Mouse (Mus musculus) spleen, adult 18-20 months (tissue): ENCODE measurements around the gene Elovl5.

ENCODE experiments used
- DNase-seq, 2 experiments: peaks; one replicate each; pipeline ENCODE4 v3.0.0; 2022; ENCODE audit warnings: mixed read lengths in 2 of 2

Elovl5 gene

GRCm38 (mm10) chr9:77917074-77917621 is at the start of gene Elovl5:
Elovl5 (plus strand) TSS chr9:77917364.
- DNase-seq: peak; percentile 95 to 96

GRCm38 (mm10) chr9:77891501-77891900 is 25.7 kb upstream of the Elovl5 start:
- DNase-seq: no peak

DNA sequence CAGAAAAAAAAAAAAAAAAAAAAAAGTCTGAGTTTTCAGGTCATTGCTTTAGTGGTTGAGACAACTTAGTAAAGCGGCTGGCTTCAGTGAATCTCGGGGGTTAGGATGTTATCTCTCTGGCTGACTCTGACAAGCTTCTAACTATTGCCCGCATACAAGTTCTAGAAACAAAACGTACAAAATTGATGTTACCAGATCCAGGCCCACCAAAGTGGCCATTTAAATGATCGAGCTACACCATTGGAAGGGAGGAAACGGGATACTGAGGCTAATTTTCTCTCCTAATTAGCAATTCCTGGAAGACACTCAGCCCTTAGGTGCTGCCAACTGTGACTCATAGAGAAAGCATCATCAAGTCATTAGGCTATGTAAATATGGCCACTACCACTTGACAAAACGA is 18.6 kb upstream of the Elovl5 start:
- no peak for DNase-seq

DNA sequence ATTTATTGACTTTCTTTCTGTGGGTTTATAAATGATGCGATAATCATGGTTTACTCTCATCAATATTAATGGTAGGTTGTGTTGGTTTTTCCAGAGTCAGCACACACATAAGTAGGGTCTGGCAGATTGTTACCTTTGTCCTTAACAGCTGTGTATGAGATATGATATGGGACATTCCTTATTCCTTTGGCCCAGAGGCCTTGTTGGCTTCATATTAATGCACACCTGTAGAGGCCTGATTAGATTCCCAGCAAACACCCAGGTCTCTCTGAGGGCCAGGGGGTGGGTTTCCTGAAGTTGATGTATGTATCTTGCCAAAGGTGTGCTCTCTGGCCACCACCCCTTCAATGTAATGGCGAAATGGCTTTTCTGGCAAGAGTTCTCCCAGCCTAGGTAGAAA is 13.0 kb upstream of the Elovl5 start:
- no peak for DNase-seq

DNA sequence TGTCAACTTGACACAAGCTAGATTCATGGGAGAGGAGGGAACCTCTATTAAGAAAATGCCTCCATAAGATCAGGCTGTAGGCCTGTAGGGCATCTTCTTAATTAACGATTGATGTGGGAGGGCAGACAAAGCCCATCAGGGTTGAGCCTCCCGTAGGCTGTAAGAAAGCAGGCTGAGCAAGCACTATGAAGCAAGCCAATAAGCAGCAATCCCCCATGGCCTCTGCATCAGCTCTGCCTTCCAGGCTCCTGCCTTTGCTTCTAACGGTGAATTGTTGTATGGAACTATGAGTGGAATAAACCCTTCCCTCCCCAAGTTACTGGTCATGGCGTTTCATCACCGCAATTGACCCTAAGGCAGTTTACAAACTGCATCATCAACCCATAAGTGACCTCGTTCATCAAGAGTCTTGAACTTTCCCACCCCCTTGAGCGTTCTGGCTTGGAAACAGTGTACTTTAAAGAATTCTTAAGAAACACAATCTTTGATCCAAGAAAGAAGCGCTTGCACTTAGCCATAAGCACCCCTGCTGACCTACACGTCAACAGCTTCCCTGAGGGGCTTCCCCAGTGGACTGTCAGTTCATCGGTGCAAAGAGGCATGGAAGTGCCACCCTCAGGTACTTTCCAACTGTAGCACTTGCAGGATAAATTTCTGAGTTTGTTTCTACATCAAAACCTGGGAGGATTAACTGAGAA is 7.4 kb upstream of the Elovl5 start:
- DNase-seq: peak in 1 of 2 experiments; percentile 20

DNA sequence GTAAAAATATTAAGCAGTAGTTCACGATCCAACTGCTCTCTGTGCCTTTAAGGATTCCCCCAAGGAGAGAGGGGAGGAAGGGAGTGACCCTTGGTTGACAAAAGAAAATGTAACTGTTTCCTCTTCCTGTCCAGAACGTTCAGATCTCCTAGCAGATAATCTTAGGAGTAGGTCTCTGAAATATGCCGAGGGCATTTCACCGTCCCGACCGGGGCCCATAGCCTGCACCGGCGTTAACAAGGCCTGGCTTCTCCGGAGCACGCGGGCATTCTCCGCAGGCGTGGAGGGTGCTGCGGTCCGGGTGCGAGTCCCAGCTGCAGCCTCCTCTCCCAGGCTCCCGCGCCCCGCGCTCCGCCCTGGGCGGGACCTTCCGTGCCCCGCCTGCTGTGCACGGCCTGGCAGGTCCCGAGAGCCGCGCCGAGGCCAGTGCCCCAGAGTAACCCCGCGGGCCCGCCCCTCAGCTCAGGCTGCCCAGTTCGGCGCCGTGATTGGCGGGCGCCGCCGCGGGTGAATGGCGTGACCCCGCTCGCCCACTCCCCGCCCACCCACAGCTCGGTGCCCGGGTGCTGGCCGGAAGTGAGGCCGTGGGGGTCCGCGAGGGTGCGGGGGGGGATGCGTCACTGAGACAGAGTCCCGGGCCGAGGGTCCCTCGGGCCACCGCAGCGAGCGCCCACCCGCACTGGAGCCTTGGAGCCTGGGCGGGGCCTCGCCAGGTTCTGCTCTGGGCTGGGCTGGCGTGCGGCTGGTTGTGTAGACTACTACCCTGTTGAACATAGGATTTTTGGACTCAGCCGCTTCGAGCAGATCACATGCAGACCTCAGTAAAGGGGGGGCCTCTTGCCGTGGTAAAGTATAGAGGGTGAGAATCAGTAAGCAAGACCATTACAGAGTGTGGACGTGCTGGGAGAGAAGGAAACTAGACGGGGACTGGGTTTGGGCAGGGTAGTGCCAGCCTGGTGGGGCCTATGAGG is 6.6 kb upstream of the Elovl5 start:
- peak; percentile 90 to 93 for DNase-seq

DNA sequence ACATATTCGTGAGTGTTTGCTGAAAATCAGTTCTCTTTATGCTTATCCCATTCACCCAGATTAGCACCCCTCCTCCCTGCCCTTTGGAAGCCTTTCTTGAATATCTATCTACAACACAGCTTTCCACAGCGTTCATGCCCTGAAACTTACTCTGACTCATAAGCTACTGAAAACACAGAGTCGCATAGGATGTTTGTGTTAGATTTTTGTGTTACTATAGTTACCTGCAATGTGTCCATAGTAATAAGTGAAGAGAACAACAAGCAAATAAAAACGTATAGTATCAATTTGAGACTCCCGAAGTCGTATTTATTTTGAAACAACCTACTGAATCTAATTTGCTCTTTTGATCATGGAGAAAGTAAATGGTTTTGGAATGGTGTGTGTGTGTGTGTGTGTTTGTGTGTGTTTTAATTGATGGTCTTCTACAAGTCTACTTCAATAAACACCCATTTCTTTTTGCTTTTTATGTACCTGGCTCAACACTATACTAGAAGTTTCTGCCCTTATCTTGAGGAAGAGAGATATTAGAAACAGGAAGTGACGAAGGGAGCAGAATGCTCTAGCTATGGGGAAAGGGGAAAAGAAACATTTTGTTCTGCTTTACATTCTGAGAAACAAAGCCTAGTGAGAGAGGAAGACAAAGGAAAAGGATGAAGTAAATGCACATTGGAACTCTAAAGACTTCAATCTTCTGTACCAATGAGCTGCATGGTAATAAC is 5.5 kb upstream of the Elovl5 start:
- no peak for DNase-seq

GRCm38 (mm10) chr9:77912246-77912645 is 4.9 kb upstream of the Elovl5 start:
- no peak for DNase-seq

GRCm38 (mm10) chr9:77914616-77915015 is 2.5 kb upstream of the Elovl5 start:
- no peak for DNase-seq

DNA sequence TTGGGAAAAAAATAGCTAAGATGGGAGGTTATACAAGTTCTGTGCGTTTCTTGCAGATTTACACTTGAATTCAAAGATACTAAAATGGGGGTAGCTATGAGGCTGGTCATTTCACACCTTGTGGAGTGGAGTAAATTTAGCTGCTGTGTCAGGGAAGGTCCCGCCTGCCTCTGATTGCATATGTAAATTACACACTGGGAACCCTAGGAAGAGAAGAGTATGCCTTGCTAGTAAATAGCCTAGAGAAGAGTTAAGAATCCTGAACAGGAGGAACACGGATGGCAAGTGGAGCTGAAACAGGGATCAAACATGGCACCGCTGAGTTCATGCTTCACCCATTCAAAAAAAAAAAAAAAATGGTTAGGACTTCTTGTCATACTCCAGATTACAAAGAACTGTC is 1.4 kb upstream of the Elovl5 start:
- DNase-seq: no peak

GRCm38 (mm10) chr9:77917622-77918131 is 513 bp downstream of the Elovl5 start:
- DNase-seq: no peak

DNA sequence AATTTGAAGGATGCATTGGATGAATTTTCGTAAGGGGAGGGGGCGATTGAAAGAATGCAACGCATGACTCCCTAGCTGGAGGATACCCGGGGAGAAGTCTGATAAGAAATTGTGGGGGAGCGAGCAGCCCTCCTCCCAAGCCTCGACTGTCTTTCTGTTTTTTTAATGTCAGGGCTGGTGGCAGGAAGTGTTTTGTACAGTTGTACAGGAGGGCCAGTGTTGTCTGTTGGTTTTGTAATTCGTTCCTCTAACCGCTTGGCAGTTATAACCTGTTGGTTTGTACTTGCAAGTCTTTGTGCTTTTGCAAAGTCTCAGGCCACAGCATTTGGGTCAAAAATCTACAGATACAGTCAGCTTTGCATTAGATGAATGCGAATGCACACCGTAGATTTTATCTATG is 1.0 kb downstream of the Elovl5 start:
- DNase-seq: no peak

DNA sequence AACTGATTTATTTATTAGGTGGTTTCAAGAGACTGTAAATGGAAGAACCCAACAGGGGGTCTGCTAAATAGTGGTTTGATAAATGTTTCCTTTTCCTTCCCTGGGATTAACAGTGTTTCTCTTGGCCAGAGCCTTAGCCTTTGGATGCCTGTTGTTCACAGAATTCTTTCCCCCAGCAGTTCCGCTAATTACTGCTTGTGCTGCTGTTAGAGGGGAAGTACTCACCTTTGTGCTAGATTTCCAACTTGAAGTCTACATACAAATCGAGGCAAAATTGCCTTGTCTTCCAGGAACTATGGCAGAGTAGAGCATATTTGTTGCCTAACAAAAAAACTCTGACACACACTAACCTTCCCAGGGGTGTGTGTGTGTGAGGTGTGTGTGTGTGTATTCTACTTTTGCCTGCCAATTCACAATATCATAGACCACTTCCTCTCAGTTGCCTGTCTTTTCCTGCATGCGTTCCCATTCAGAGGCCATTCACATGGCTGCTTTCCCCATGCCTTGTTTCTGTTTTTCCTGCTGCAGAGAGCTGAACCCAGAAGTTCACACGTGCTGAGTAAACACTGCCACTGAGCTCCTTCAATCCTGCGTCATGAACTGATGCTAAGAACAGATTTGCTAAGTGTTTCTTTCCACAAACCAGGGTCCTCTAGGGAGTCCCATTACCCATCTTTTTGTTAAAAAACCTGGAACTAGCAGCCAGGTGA is 2.0 kb downstream of the Elovl5 start:
- no peak for DNase-seq

DNA sequence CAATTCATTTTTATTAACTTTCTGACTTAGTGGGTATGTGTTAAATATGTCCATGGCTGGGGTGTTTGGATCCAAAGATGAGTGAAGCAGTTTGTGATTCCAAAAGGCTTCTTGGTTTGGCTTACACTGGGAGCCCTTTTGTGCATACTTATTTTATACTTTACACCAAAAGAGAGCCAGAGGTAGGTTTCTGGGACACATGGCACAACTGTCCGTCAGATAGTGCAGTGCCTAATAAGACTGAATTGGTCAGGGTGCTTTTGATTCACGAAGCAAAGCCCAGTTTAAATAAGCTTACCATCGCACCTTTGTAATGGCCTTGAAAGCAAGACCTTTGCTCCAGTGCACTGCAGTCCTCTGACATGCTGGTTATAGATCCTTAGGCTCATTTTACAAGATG is 3.3 kb downstream of the Elovl5 start:
- DNase-seq: no peak

DNA sequence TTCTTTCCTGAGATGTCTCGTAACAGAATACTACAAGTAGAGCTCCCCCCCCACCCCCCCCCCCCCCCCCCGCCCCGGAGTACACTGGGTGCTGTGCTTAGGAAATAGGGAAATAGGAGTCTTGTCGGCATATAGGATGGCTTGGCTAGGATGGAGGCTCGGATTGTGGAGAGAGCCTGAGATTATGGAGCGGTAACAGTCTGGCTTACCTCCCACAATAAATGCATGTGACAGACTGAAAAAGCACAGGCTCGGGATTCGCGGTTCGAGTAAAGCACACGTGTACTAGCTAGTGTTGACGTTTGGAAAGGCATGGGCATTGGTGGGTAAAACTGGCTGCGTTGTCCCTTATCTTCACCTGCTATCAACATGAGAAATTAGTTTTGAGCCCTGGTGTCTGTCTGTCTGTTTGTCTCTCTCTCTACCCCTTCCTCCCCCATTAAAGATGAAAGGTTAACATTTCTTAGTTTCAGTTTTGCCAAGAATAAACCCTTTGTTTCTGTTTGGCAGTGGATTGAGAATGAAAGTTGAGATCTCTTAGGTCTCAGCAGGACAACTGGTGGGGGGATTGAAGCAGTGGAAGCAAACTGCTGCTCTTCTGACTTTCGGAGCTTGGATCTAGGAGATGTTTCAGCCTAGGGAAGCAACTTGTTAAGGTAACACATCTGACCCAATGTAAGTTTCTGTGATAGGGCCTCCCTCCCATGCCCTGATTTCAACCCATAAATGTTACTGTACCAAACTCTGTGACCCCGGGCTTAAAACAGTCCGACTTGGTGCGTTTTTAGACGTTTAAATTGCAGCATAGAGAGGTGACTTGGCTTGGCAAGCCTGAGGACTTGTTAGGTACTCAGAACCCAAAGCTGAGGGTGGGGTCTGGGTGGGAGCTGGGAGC is 4.4 kb downstream of the Elovl5 start:
- DNase-seq: no peak

- DNase-seq: no peak
Measured at GRCm38 (mm10) chr9:77923774-77924173, 6.6 kb downstream of the Elovl5 start.

DNA sequence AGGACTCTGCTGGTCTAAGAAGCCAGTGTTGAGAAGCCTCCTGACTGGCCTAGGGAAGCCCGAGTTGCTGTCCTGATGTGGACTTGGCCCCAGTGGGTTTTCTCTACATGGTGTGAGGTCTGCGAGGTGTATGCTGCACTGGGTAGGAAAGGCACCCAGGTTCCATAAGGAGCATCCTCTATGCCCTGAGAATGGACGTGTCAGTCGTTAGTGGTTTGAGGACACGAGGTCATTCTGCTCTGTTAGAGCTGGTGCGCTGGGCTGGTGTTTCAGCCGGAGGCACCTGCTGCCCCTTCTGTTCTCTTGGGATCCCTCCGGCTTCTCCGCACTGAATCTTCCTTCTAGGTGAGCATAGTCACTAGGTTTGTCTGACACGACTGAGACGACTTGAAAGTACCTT is 7.0 kb downstream of the Elovl5 start:
- DNase-seq: no peak

- DNase-seq: no peak
Measured at GRCm38 (mm10) chr9:77926151-77926550, 9.0 kb downstream of the Elovl5 start.

GRCm38 (mm10) chr9:77926911-77927310 is 9.7 kb downstream of the Elovl5 start:
- DNase-seq: no peak

- DNase-seq: no peak
Measured at GRCm38 (mm10) chr9:77927431-77927830, 10.3 kb downstream of the Elovl5 start.

DNA sequence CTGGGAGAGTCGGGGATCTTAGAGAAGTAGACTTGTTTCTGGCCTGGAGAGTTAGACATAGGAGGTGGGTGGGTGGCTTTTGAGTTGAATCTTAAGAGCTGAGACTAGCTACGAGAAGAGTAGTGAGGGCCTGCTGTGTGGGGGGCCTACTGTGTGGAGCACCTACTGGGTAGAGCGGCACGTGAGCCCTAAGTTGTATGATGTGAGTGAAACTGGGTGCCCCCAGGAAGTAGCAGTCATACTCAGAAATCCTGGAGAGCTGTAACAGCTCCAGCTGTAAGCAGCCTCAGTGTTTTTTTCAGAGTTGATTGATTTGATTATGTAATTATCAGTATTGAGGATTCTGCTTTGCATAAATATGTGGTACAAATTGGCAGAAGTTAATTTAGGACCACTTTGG is 11.6 kb downstream of the Elovl5 start:
- no peak for DNase-seq
